Mouse (Mus musculus) stomach, embryonic 14.5 days (tissue): ENCODE data around the gene Gtpbp1. TPM values are rescaled to one million over a fixed set of nuclear protein-coding genes. Genes with fewer than 3 reads are reported as not detected.

Experiments
- ATAC-seq: fragments of 200-750 bp; cut with Nextera tagmentation; 2 replicates; pipeline ENCODE4 v1.8.0; 2017; ENCODE audit warnings: low read depth, moderate TSS enrichment; ENCODE audit not compliant: insufficient number of reproducible peaks, insufficient read depth, low FRiP score
- H3K27ac ChIP-seq: fragments of 300-500 bp; sonication (generic); 2 replicates; pipeline ENCODE4 v1.5.1; 2014; ENCODE audit warnings: mild to moderate bottlenecking, low read length, moderate library complexity, mixed read lengths
- H3K27me3 ChIP-seq: fragments of 300-500 bp; sonication (generic); 2 replicates; pipeline ENCODE4 v1.6.1; 2014; ENCODE audit warnings: low read length, control low read depth, mixed read lengths; ENCODE audit not compliant: control insufficient read depth, insufficient read depth
- H3K36me3 ChIP-seq: fragments of 300-500 bp; sonication (generic); 2 replicates; pipeline ENCODE4 v1.6.1; 2014; ENCODE audit warnings: mild to moderate bottlenecking, control low read depth, low read length, moderate library complexity, mixed read lengths; ENCODE audit not compliant: control insufficient read depth, insufficient read depth
- H3K4me1 ChIP-seq: fragments of 300-500 bp; sonication (generic); 2 replicates; pipeline ENCODE4 v1.6.1; 2014; ENCODE audit warnings: low read length, control low read depth, mixed read lengths; ENCODE audit not compliant: control insufficient read depth, insufficient read depth
- H3K4me2 ChIP-seq: fragments of 300-500 bp; sonication (generic); replicated peaks from 2 replicates; pipeline ENCODE4 v1.6.1; 2014; ENCODE audit warnings: low read depth, low read length, control low read depth
- H3K4me3 ChIP-seq: fragments of 300-500 bp; sonication (generic); 2 replicates; pipeline ENCODE4 v1.5.1; 2014; ENCODE audit warnings: low read depth, low read length, control low read depth
- H3K9ac ChIP-seq: fragments of 300-500 bp; sonication (generic); replicated peaks from 2 replicates; pipeline ENCODE4 v1.6.1; 2014; ENCODE audit warnings: low read depth, mild to moderate bottlenecking, control low read depth, low read length, moderate library complexity, mixed read lengths
- H3K9me3 ChIP-seq: fragments of 300-500 bp; sonication (generic); 2 replicates; pipeline ENCODE4 v1.6.1; 2016; ENCODE audit warnings: low read depth, low read length, control low read depth; ENCODE audit not compliant: control insufficient read depth
- WGBS: fragments of 180-500 bp; shearing (Covaris S2); extraction: QIAGEN DNeasy Blood & Tissue Kit; methylation state at CpG from one replicate; pipeline ENCODE4 v1.1.7; 2014; 5-methylcytosine and 5-hydroxymethylcytosine counted together
- polyA plus RNA-seq: library from polyadenylated mRNA; unstranded; fragments of >200 nt; fragmentation: Nextera tagmentation; extraction: Ambion mirVana; gene quantifications from 2 replicates; pipeline ENCODE4 v1.2.1, GENCODE M21; 2014

The Gtpbp1 gene
- polyA plus RNA-seq, 1 experiment from 2014 or later: 24.7 TPM

GRCm38 (mm10) chr15:79766586-79767071 lies 76.0 kb downstream of the Gtpbp1 start:
- no peaks in the 10 kb centered on the region for H3K27me3 ChIP-seq
- H3K9ac ChIP-seq: no peak overlapping the region
- H3K4me3 ChIP-seq: no peak overlapping the region
- no peak for ATAC-seq
- H3K9me3 ChIP-seq: no peaks in the 10 kb centered on the region
- no peak overlapping the region for H3K27ac ChIP-seq
- 72% methylated on average over 10 of the region's 10 CpGs for WGBS
- H3K4me2 ChIP-seq: no peak overlapping the region
- no peaks in the 10 kb centered on the region for H3K4me1 ChIP-seq
- H3K36me3 ChIP-seq: peaks cover 9% of the 10 kb centered on the region; the same call in 1 of the 2 replicates

- H3K9ac ChIP-seq: no peak overlapping the region
Measured at GRCm38 (mm10) chr15:79767327-79767961, 76.8 kb downstream of the Gtpbp1 start.

GRCm38 (mm10) chr15:79768302-79768701 lies 77.7 kb downstream of the Gtpbp1 start:
- Histone ChIP-seq H3K9me3 (no peaks in the 10 kb centered on the region), H3K27me3 (no peaks in the 10 kb centered on the region), H3K4me1 (peaks cover 5% of the 10 kb centered on the region; the same call in 1 of the 2 replicates), H3K36me3 (no peaks in the 10 kb centered on the region; the same call in 1 of the 2 replicates), H3K27ac (no peak overlapping the region), H3K4me2 (no peak overlapping the region), H3K9ac (no peak overlapping the region), H3K4me3 (no peak overlapping the region)
- WGBS: 58% methylated on average over 6 of the region's 6 CpGs
- no peak for ATAC-seq

More at GRCm38 (mm10) chr15:79767327-79767961, 76.8 kb downstream of the Gtpbp1 start:
- H3K4me2 ChIP-seq: no peak overlapping the region
- no peak overlapping the region for H3K4me3 ChIP-seq
- 82% methylated on average over 16 of the region's 16 CpGs for WGBS
- H3K36me3 ChIP-seq: peaks cover 6% of the 10 kb centered on the region; the same call in 1 of the 2 replicates
- no peaks in the 10 kb centered on the region for H3K9me3 ChIP-seq
- no peaks in the 10 kb centered on the region for H3K27me3 ChIP-seq
- no peaks in the 10 kb centered on the region for H3K4me1 ChIP-seq
- H3K27ac ChIP-seq: no peak overlapping the region
- ATAC-seq: no peak

GRCm38 (mm10) chr15:79770629-79771240 lies 80.1 kb downstream of the Gtpbp1 start:
- Histone ChIP-seq H3K9ac (no peak overlapping the region), H3K9me3 (no peaks in the 10 kb centered on the region), H3K4me1 (peaks cover 15% of the 10 kb centered on the region; the same call in 1 of the 2 replicates), H3K4me3 (no peak overlapping the region), H3K4me2 (no peak overlapping the region), H3K27ac (no peak overlapping the region), H3K27me3 (no peaks in the 10 kb centered on the region), H3K36me3 (no peaks in the 10 kb centered on the region)
- ATAC-seq: no peak
- WGBS: 78% methylated on average over 21 of the region's 21 CpGs

Other genes starting within 250 kb of the Gtpbp1 start
- 64.3 and 70.3 TPM in 2 replicates for gene Csnk1e, start 235.3 kb upstream of the Gtpbp1 start, polyA plus RNA-seq
- gene Kcnj4, start 185.6 kb upstream of the Gtpbp1 start, polyA plus RNA-seq: not detected in 2 replicates
- gene Kdelr3, start 174.4 kb upstream of the Gtpbp1 start, polyA plus RNA-seq: 82.3 and 83.9 TPM in 2 replicates
- 106 and 113 TPM in 2 replicates for gene Ddx17, start 144.1 kb upstream of the Gtpbp1 start, polyA plus RNA-seq
- 2.8 and 3.8 TPM in 2 replicates for gene Dmc1, start 85.7 kb upstream of the Gtpbp1 start, polyA plus RNA-seq
- gene Fam227a, start 31.9 kb upstream of the Gtpbp1 start, polyA plus RNA-seq: 1.6 and 3.0 TPM in 2 replicates
- gene Cby1, start 31.6 kb upstream of the Gtpbp1 start, polyA plus RNA-seq: 45.0 and 49.5 TPM in 2 replicates
- 236 and 237 TPM in 2 replicates for gene Tomm22, start 20.0 kb upstream of the Gtpbp1 start, polyA plus RNA-seq
- gene Josd1, start 2.9 kb upstream of the Gtpbp1 start, polyA plus RNA-seq: 15.3 and 16.0 TPM in 2 replicates
- 5.7 and 6.8 TPM in 2 replicates for gene Sun2, start 51.7 kb downstream of the Gtpbp1 start, polyA plus RNA-seq
- 58.1 and 60.7 TPM in 2 replicates for gene Dnal4, start 87.0 kb downstream of the Gtpbp1 start, polyA plus RNA-seq
- gene Nptxr, start 113.9 kb downstream of the Gtpbp1 start, polyA plus RNA-seq: 2.6 and 2.7 TPM in 2 replicates
- gene Npcd, start 143.4 kb downstream of the Gtpbp1 start, polyA plus RNA-seq: 0.77 and 1.3 TPM in 2 replicates
- gene Cbx6, start 143.8 kb downstream of the Gtpbp1 start, polyA plus RNA-seq: 38.7 and 40.4 TPM in 2 replicates
- gene Apobec3, start 200.8 kb downstream of the Gtpbp1 start, polyA plus RNA-seq: 17.4 and 18.4 TPM in 2 replicates